Mouse (Mus musculus): ENCODE data around the gene Slc35f6. TPM values are rescaled to one million over a fixed set of nuclear protein-coding genes. Genes with fewer than 3 reads are reported as not detected.
"Not testable (repeated sequence)": the region's sequence is repeated elsewhere in the genome, so short reads cannot be mapped to it uniquely, and the experiment has no call there.

The Slc35f6 gene
- polyA plus RNA-seq, 1 experiment from 2014 or later = 35.1 TPM

GRCm38 (mm10) chr5:30667686-30668085 lies 20.0 kb downstream of the Slc35f6 start:
- peaks cover 7% of the 10 kb centered on the region for H3K4me1 ChIP-seq (ENCODE audit: control insufficient read depth, insufficient read depth, low read length)
- peaks cover 21% of the 10 kb centered on the region for H3K36me3 ChIP-seq (ENCODE audit: control insufficient read depth, insufficient read depth, low read length)
- 0% methylated on average over 3 of the region's 3 CpGs for WGBS
- no peaks in the 10 kb centered on the region for H3K9me3 ChIP-seq (replicated peaks; ENCODE audit: control insufficient read depth, low read length)
- H3K4me3 ChIP-seq (ENCODE audit: low read depth, low read length) = peak overlapping the region; percentile 80
- H3K27ac ChIP-seq (ENCODE audit: low read depth, low read length) = no peak overlapping the region
- H3K4me2 ChIP-seq (ENCODE audit: low read length) = peak overlapping the region; percentile 77
- DNase-seq (ENCODE audit: low spot score) = no peak
- no peak for ATAC-seq
- H3K27me3 ChIP-seq (replicated peaks; ENCODE audit: control insufficient read depth, insufficient read depth, low read length) = no peaks in the 10 kb centered on the region
- peak overlapping the region; percentile 79 for H3K9ac ChIP-seq (ENCODE audit: low read length)

GRCm38 (mm10) chr5:30668637-30669495 lies 21.1 kb downstream of the Slc35f6 start:
- DNase-seq (ENCODE audit: low spot score) (no peak), ATAC-seq (no peak)
- Histone ChIP-seq H3K27ac (ENCODE audit: low read depth, low read length) (no peak overlapping the region), H3K4me1 (ENCODE audit: control insufficient read depth, insufficient read depth, low read length) (peaks cover 7% of the 10 kb centered on the region), H3K4me2 (ENCODE audit: low read length) (0 out of 2 replicates have a peak overlapping the region, but pooled peaks have one; percentile 77), H3K4me3 (ENCODE audit: low read depth, low read length) (no peak overlapping the region), H3K9me3 (replicated peaks; ENCODE audit: control insufficient read depth, low read length) (no peaks in the 10 kb centered on the region), H3K27me3 (replicated peaks; ENCODE audit: control insufficient read depth, insufficient read depth, low read length) (no peaks in the 10 kb centered on the region), H3K9ac (ENCODE audit: low read length) (no peak overlapping the region), H3K36me3 (ENCODE audit: control insufficient read depth, insufficient read depth, low read length) (peaks cover 33% of the 10 kb centered on the region)
- 90% methylated on average over 9 of the region's 9 CpGs for WGBS

- Histone ChIP-seq H3K27me3 (replicated peaks; ENCODE audit: control insufficient read depth, insufficient read depth, low read length) (no peaks in the 10 kb centered on the region), H3K4me3 (ENCODE audit: low read depth, low read length) (no peak overlapping the region), H3K36me3 (ENCODE audit: control insufficient read depth, insufficient read depth, low read length) (peaks cover 38% of the 10 kb centered on the region), H3K4me1 (ENCODE audit: control insufficient read depth, insufficient read depth, low read length) (peaks cover 7% of the 10 kb centered on the region), H3K9me3 (replicated peaks; ENCODE audit: control insufficient read depth, low read length) (no peaks in the 10 kb centered on the region), H3K27ac (ENCODE audit: low read depth, low read length) (no peak overlapping the region), H3K4me2 (ENCODE audit: low read length) (no peak overlapping the region), H3K9ac (ENCODE audit: low read length) (no peak overlapping the region)
- ATAC-seq (no peak), DNase-seq (ENCODE audit: low spot score) (no peak)
- WGBS = 89% methylated on average over 3 of the region's 3 CpGs
Measured at GRCm38 (mm10) chr5:30669496-30669830, 21.7 kb downstream of the Slc35f6 start.

- whole genome bisulfite sequencing = 93% methylated on average over 7 of the region's 7 CpGs
- no peaks in the 10 kb centered on the region for H3K9me3 ChIP-seq (replicated peaks; ENCODE audit: control insufficient read depth, low read length)
- H3K4me3 ChIP-seq (ENCODE audit: low read depth, low read length) = no peak overlapping the region
- ATAC-seq (no peak), DNase-seq (ENCODE audit: low spot score) (no peak)
- H3K27ac ChIP-seq (ENCODE audit: low read depth, low read length) = no peak overlapping the region
- H3K9ac ChIP-seq (ENCODE audit: low read length) = no peak overlapping the region
- H3K4me1 ChIP-seq (ENCODE audit: control insufficient read depth, insufficient read depth, low read length) = peaks cover 7% of the 10 kb centered on the region
- peaks cover 42% of the 10 kb centered on the region for H3K36me3 ChIP-seq (ENCODE audit: control insufficient read depth, insufficient read depth, low read length)
- H3K27me3 ChIP-seq (replicated peaks; ENCODE audit: control insufficient read depth, insufficient read depth, low read length) = no peaks in the 10 kb centered on the region
- no peak overlapping the region for H3K4me2 ChIP-seq (ENCODE audit: low read length)
Measured at GRCm38 (mm10) chr5:30670091-30670490, 22.4 kb downstream of the Slc35f6 start.

- peaks cover 54% of the 10 kb centered on the region for H3K36me3 ChIP-seq (ENCODE audit: control insufficient read depth, insufficient read depth, low read length)
- H3K9ac ChIP-seq (ENCODE audit: low read length) = no peak overlapping the region
- H3K4me3 ChIP-seq (ENCODE audit: low read depth, low read length) = no peak overlapping the region
- H3K27me3 ChIP-seq (replicated peaks; ENCODE audit: control insufficient read depth, insufficient read depth, low read length) = no peaks in the 10 kb centered on the region
- 88% methylated on average over 7 of the region's 7 CpGs for WGBS
- DNase-seq (ENCODE audit: low spot score) (no peak), ATAC-seq (no peak)
- no peak overlapping the region for H3K4me2 ChIP-seq (ENCODE audit: low read length)
- no peak overlapping the region for H3K27ac ChIP-seq (ENCODE audit: low read depth, low read length)
- H3K4me1 ChIP-seq (ENCODE audit: control insufficient read depth, insufficient read depth, low read length) = no peaks in the 10 kb centered on the region
- no peaks in the 10 kb centered on the region for H3K9me3 ChIP-seq (replicated peaks; ENCODE audit: control insufficient read depth, low read length)
Measured at GRCm38 (mm10) chr5:30674001-30674400, 26.3 kb downstream of the Slc35f6 start.

- Histone ChIP-seq H3K36me3 (ENCODE audit: control insufficient read depth, insufficient read depth, low read length) (peaks cover 41% of the 10 kb centered on the region), H3K4me2 (ENCODE audit: low read length) (no peak overlapping the region), H3K27ac (ENCODE audit: low read depth, low read length) (no peak overlapping the region), H3K4me1 (ENCODE audit: control insufficient read depth, insufficient read depth, low read length) (no peaks in the 10 kb centered on the region), H3K4me3 (ENCODE audit: low read depth, low read length) (no peak overlapping the region), H3K27me3 (replicated peaks; ENCODE audit: control insufficient read depth, insufficient read depth, low read length) (no peaks in the 10 kb centered on the region), H3K9ac (ENCODE audit: low read length) (no peak overlapping the region), H3K9me3 (replicated peaks; ENCODE audit: control insufficient read depth, low read length) (no peaks in the 10 kb centered on the region)
- ATAC-seq (no peak), DNase-seq (ENCODE audit: low spot score) (no peak)
- WGBS = 86% methylated on average over 7 of the region's 7 CpGs
Measured at GRCm38 (mm10) chr5:30676800-30677199, 29.1 kb downstream of the Slc35f6 start.

GRCm38 (mm10) chr5:30678069-30678468 lies 30.3 kb downstream of the Slc35f6 start:
- WGBS = 96% methylated on average over 3 of the region's 3 CpGs
- not testable (repeated sequence) for H3K27me3 ChIP-seq (replicated peaks; ENCODE audit: control insufficient read depth, insufficient read depth, low read length); H3K4me1 ChIP-seq (ENCODE audit: control insufficient read depth, insufficient read depth, low read length); H3K4me2 ChIP-seq (ENCODE audit: low read length); H3K27ac ChIP-seq (ENCODE audit: low read depth, low read length); DNase-seq (ENCODE audit: low spot score); ATAC-seq; H3K4me3 ChIP-seq (ENCODE audit: low read depth, low read length); H3K9me3 ChIP-seq (replicated peaks; ENCODE audit: control insufficient read depth, low read length); H3K9ac ChIP-seq (ENCODE audit: low read length)
- peaks cover 30% of the 10 kb centered on the region for H3K36me3 ChIP-seq (ENCODE audit: control insufficient read depth, insufficient read depth, low read length)

- Histone ChIP-seq H3K4me1 (ENCODE audit: control insufficient read depth, insufficient read depth, low read length) (no peaks in the 10 kb centered on the region), H3K27me3 (replicated peaks; ENCODE audit: control insufficient read depth, insufficient read depth, low read length) (no peaks in the 10 kb centered on the region), H3K4me3 (ENCODE audit: low read depth, low read length) (no peak overlapping the region), H3K36me3 (ENCODE audit: control insufficient read depth, insufficient read depth, low read length) (peaks cover 22% of the 10 kb centered on the region), H3K9me3 (replicated peaks; ENCODE audit: control insufficient read depth, low read length) (no peaks in the 10 kb centered on the region), H3K4me2 (ENCODE audit: low read length) (no peak overlapping the region), H3K9ac (ENCODE audit: low read length) (no peak overlapping the region), H3K27ac (ENCODE audit: low read depth, low read length) (no peak overlapping the region)
- no peak for ATAC-seq
- DNase-seq (ENCODE audit: low spot score) = no peak
- 96% methylated on average over 4 of the region's 4 CpGs for WGBS
Measured at GRCm38 (mm10) chr5:30678722-30679296, 31.1 kb downstream of the Slc35f6 start.

GRCm38 (mm10) chr5:30679593-30679992 lies 31.9 kb downstream of the Slc35f6 start:
- WGBS = 89% methylated on average over 5 of the region's 5 CpGs
- no peak overlapping the region for H3K4me2 ChIP-seq (ENCODE audit: low read length)
- H3K27ac ChIP-seq (ENCODE audit: low read depth, low read length) = no peak overlapping the region
- ATAC-seq = no peak
- no peaks in the 10 kb centered on the region for H3K9me3 ChIP-seq (replicated peaks; ENCODE audit: control insufficient read depth, low read length)
- peaks cover 16% of the 10 kb centered on the region for H3K36me3 ChIP-seq (ENCODE audit: control insufficient read depth, insufficient read depth, low read length)
- no peak for DNase-seq (ENCODE audit: low spot score)
- H3K27me3 ChIP-seq (replicated peaks; ENCODE audit: control insufficient read depth, insufficient read depth, low read length) = no peaks in the 10 kb centered on the region
- no peak overlapping the region for H3K4me3 ChIP-seq (ENCODE audit: low read depth, low read length)
- H3K9ac ChIP-seq (ENCODE audit: low read length) = no peak overlapping the region
- no peaks in the 10 kb centered on the region for H3K4me1 ChIP-seq (ENCODE audit: control insufficient read depth, insufficient read depth, low read length)
